Mouse (Mus musculus): ENCODE measurements at regions not wholly inside any gene's neighbourhood (a gene's known extent, or its start where the extent isn't known, plus 50 kb on each side); places are given as distances from the start of the nearest gene placed in this dataset.
A peak's percentile ranks its signal among the peaks of the same experiment; 100 is the strongest.
"Not testable (repeated sequence)": the region's sequence is repeated elsewhere in the genome, so short reads cannot be mapped to it uniquely, and the experiment has no call there.

- peak; percentile 16 to 54 for DNase-seq
These were observed 304.3 kb upstream of the Chordc1 start for GRCm38 (mm10) chr9:17987606-17988005.

- DNase-seq: peak in 1 of 2 experiments; percentile 3
These were observed 289.4 kb upstream of the Chordc1 start for GRCm38 (mm10) chr9:18002557-18002956.

- DNase-seq: no peak
These were observed 250.6 kb upstream of the Chordc1 start for GRCm38 (mm10) chr9:18041346-18041745.

GRCm38 (mm10) chr9:18042636-18043035, 249.3 kb upstream of the Chordc1 start:
- not testable (repeated sequence) for DNase-seq

GRCm38 (mm10) chr9:18076942-18077341, 215.0 kb upstream of the Chordc1 start:
- no peak for DNase-seq

GRCm38 (mm10) chr9:18078446-18078845, 213.5 kb upstream of the Chordc1 start:
- DNase-seq: not testable (repeated sequence)

GRCm38 (mm10) chr9:18079120-18079519, 212.8 kb upstream of the Chordc1 start:
- not testable (repeated sequence) for DNase-seq

Data from adrenal gland, postnatal 36 days (tissue).